Mouse (Mus musculus) left cerebral cortex, postnatal 10 days (tissue): ENCODE results near the gene Rangap1. TPM values are rescaled to one million over a fixed set of nuclear protein-coding genes. Genes with fewer than 3 reads are reported as not detected.
"Not testable (repeated sequence)": the region's sequence is repeated elsewhere in the genome, so short reads cannot be mapped to it uniquely, and the experiment has no call there.

ENCODE experiments used
- DNase-seq, 2 experiments: peaks; one replicate each; pipeline ENCODE4 v3.0.0; 2021 to 2022; ENCODE audit warnings: low spot score in 2 of 2, mixed read lengths in 1 of 2; ENCODE audit errors: extremely low spot score in 1 of 2
- intact Hi-C: fragments of 180-260 bp; cut with DNase I; formaldehyde crosslinking; loops from one replicate; pipeline ENCODE4 v1.15.1; 2025
- total RNA-seq, 2 experiments: library from RNA; stranded (reverse); gene quantifications; 2 replicates each; pipeline ENCODE4 v1.2.3; 2021

The Rangap1 gene
- total RNA-seq, 2 experiments from 2014 or later = 200 to 211 TPM

GRCm38 (mm10) chr15:81701350-81701749 lies 44.0 kb downstream of the Rangap1 start:
- DNase-seq, intact Hi-C loops: not testable (repeated sequence)

DNA sequence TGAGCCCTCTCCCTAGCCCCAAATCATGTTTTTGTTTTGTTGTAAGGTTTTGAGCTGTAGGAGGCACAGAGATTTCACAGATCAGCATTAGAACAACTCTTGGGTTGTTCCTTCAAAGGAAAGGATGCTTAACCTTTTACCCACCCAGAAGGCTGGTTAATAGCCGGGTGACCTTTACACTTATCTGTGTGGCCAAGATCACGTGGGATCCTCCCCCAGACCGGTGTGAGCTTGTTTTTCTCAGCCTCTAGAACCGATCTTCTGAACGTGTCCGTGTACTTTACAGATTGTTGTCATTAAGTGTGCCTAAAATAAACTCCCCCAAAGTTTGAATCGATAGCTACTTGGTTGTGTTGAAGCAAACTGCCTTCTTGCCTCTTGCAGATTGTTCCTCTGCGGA lies 44.7 kb downstream of the Rangap1 start:
- intact Hi-C loops = no loop called here
- DNase-seq = no peak

GRCm38 (mm10) chr15:81700161-81700560 lies 45.2 kb downstream of the Rangap1 start:
- DNase-seq = no peak
- intact Hi-C loops = no loop called here

- intact Hi-C loops = no loop called here
- no peak for DNase-seq
Observed at GRCm38 (mm10) chr15:81698532-81698931, 46.8 kb downstream of the Rangap1 start.

DNA sequence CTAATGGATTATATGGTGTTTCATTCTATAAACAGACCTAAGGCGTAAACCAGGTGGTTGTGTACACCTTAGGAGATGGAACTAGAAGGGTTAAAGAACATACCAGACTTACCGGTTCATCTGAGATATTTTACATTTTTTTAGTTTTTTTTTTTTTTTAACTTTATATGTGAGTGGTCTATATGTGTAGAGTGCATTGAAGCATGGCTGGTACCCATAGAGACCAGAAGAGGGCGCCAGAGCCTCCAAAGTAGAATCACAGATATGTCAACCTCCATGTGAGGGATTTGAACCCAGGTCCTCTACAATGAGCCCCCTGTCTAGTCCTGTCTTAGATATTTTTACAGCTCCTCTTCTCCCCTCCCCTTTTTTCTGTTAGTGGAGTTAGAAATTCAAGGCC lies 47.5 kb downstream of the Rangap1 start:
- intact Hi-C loops = no loop called here
- no peak for DNase-seq

DNA sequence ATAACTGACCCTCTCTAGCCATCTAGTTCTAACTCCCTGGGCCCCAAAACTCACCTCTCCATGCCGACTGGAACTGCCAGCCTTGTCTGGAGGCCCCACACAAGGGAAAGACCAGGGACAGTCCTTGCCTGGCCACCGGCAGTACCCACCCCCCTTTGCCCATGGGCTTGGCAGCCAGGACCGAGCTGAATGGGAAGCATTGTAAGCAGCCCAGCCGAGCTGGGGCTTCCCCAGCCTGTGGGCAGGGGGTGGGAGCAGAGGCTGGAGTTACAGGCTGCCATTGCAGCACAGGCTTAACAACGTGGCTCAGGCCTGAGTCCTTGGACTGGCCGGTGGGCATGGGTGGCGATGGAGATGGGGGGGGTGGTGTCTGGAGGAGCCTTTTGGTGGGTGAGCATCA lies 48.2 kb downstream of the Rangap1 start, which contains the start of gene Chadl:
TSS of gene Chadl (minus strand) at position 113 of the 400 bp plus-strand sequence.
- intact Hi-C loops = no loop called here
- peak; percentile 39 to 72 for DNase-seq

DNA sequence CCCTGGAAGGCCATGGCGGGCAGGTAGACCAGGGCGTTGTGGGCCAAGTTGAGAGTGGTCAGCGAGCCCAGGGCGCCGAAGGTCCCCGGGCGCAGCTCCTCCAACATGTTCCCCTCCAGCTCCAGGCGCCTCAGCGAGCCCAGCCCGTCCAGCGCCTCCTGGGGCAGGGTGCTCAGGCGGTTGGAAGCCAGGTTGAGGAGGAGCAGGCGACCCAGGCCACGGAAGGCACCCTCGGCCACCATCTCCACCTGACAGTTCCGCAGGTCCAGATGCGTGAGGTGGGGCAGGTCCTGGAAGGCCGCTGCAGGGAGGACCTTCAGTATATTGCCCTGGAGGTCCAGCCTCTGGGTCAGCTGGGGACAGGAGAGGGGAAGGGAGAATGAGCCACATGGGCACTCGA lies 50.4 kb downstream of the Rangap1 start:
- DNase-seq = no peak
- intact Hi-C loops = no loop called here

- intact Hi-C loops = no loop called here
- DNase-seq = peak; percentile 63 to 88
Observed at GRCm38 (mm10) chr15:81693967-81694881, 51.1 kb downstream of the Rangap1 start.

DNA sequence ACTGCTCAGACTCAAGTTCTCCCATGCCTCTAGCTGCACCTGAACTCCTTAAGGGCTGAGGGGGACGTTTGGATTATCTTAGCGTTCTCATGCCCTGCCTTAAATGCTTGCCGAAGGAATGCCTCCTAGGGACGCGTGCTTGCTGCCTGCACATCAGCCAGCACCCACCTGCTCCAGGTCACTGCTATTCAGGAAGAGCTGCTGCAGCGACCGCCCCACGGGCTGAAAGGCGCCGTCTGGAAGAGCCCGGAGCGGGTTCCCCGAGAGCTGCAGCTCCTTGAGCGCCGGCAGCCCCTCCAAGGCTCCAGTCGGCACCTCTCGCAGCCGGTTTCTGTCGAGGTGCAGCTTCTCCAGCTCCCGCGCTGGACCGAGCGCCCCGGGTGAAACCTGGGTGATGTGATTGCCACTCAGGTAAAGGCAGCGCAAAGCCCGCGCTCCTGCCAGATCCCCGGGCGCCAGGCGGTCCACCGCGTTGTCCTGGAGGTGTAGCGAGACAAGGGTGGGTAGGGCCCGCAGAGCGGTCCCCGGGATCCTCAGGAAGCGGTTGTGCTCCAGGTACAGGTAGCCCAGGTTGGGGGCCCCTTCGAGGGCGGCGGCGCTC lies 51.9 kb downstream of the Rangap1 start:
- DNase-seq = no peak

DNA sequence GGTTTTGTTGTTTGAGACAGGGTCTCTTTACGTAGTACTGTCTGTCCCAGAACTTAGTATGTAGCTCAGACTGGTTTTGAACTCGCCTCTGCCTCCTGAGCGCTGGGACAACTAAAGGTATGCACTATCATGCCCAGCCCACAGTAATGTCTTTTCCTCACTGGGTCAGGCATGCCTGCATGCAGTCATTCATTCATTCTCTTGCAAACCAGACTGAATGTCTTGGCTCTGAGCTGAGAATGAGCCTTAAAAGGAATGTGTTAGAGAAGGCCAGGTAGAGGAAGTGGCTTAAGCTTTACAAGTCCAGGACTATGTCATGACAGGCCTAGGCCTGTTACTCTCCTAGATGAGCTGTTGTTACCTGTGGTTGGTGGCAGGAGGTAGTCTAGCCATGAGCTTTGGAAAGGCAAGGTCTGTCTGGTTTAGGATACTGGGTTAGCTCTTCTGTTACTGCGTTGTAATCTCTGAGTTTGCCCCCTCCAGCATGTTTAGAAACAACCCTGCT lies 65.0 kb downstream of the Rangap1 start:
- DNase-seq = no peak
- intact Hi-C loops = no loop called here

More for the DNA sequence above, 51.9 kb downstream of the Rangap1 start:
- intact Hi-C loops = no loop called here

GRCm38 (mm10) chr15:81676637-81677036 lies 68.7 kb downstream of the Rangap1 start:
- intact Hi-C loops = no loop called here
- DNase-seq = no peak

- DNase-seq = peak in 1 of 2 experiments; percentile 28
- intact Hi-C loops = no loop called here
Observed at GRCm38 (mm10) chr15:81670231-81670640, 75.1 kb downstream of the Rangap1 start.

GRCm38 (mm10) chr15:81666957-81667356 lies 78.4 kb downstream of the Rangap1 start:
- intact Hi-C loops = no loop called here
- DNase-seq = no peak

DNA sequence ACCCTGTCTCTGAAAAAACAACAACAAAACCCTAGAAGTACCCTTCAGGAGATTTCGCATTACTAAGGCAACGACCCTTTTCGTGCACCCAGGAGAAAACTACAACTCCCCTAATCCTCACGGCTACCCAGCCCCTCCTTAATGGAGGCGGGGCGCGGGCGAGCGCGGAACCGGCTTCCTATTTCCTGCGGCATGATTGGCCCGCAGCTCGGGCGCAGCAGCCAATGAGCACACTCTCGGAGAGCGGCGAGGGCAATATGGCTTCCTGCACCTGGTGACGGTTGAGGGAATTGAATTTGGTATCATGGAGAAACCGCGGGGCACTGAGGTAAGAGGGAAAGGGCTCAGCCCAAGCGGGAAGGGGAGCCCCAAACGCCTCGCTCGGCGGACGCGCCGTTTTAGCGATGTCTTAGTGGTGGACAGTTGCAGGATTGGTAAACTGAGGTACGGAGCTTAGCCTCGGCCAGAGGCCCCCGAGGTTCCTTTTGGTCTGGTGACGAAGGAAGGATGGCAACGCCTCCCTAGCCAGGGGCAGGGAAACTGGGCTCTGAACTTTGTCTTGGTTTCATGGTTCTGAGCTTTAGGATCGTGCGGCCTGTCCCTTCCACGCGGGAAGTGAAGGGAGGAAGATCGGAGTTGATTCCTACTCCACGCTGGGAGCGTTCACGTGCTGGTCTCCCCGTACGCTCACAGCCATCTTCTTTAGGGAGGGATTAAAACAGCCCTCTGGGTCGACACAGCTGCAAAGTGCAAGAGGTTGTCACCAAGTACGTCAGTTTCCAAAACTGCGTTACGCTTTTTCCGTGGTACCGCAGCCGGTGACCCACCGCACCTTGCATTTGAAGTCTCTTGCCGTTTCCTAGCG lies 81.4 kb downstream of the Rangap1 start, which contains the start of gene L3mbtl2:
TSS of gene L3mbtl2 (plus strand) at position 193 of the 865 bp plus-strand sequence.
- DNase-seq = peak; percentile 89 to 95
- intact Hi-C loops = no loop called here

DNA sequence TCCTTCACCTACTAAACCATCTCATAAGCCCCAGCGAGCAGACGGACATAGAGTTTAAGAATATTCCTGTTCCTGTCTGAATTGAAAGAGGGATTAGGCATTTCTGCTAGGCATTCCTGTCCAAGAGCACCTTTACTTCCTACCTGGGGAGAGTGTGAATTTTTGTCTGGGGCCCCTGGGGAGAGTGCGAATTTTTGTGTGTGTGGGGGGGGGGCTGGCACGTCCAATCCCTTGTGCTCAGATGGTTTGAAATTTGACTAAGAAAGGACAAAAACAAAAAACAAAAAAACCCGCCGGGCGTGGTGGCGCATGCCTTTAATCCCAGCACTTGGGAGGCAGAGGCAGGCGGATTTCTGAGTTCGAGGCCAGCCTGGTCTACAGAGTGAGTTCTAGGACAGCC lies 82.0 kb downstream of the Rangap1 start:
- intact Hi-C loops = no loop called here
- DNase-seq = no peak

GRCm38 (mm10) chr15:81661701-81662100 lies 83.6 kb downstream of the Rangap1 start:
- intact Hi-C loops = no loop called here
- no peak for DNase-seq
